Mouse (Mus musculus) neural tube, embryonic 14.5 days (tissue): ENCODE measurements around the gene Hepacam2. TPM values are rescaled to one million over a fixed set of nuclear protein-coding genes. Genes with fewer than 3 reads are reported as not detected.
A peak's percentile ranks its signal among the peaks of the same experiment; 100 is the strongest.
"Not testable (repeated sequence)": the region's sequence is repeated elsewhere in the genome, so short reads cannot be mapped to it uniquely, and the experiment has no call there.

ENCODE experiments used
- ATAC-seq: fragments of 200-750 bp; cut with Nextera tagmentation; 2 replicates; pipeline ENCODE4 v1.8.0; 2017; ENCODE audit warnings: low read depth, mild to moderate bottlenecking, moderate TSS enrichment, moderate library complexity
- H3K27ac ChIP-seq: fragments of 300-500 bp; sonication (generic); 2 replicates; pipeline ENCODE4 v1.5.1; 2014; ENCODE audit warnings: low read depth, mild to moderate bottlenecking, control low read depth, low read length, moderate library complexity, mixed read lengths
- H3K27me3 ChIP-seq: fragments of 300-500 bp; sonication (generic); 2 replicates; pipeline ENCODE4 v1.6.1; 2014; ENCODE audit warnings: low read length; ENCODE audit not compliant: control insufficient read depth, insufficient read depth
- H3K36me3 ChIP-seq: fragments of 300-500 bp; sonication (generic); 2 replicates; pipeline ENCODE4 v1.6.1; 2014; ENCODE audit warnings: low read length, mixed read lengths; ENCODE audit not compliant: control insufficient read depth, insufficient read depth
- H3K4me1 ChIP-seq: fragments of 300-500 bp; sonication (generic); 2 replicates; pipeline ENCODE4 v1.6.1; 2014; ENCODE audit warnings: low read length; ENCODE audit not compliant: control insufficient read depth, insufficient read depth
- H3K4me2 ChIP-seq: fragments of 300-500 bp; sonication (generic); 2 replicates; pipeline ENCODE4 v1.6.1; 2014; ENCODE audit warnings: mild to moderate bottlenecking, low read depth, low read length, control low read depth
- H3K4me3 ChIP-seq: fragments of 300-500 bp; sonication (generic); 2 replicates; pipeline ENCODE4 v1.5.1; 2014; ENCODE audit warnings: low read depth, low read length, control low read depth, mixed read lengths
- H3K9ac ChIP-seq: fragments of 300-500 bp; sonication (generic); replicated peaks from 2 replicates; pipeline ENCODE4 v1.6.1; 2014; ENCODE audit warnings: low read depth, mild to moderate bottlenecking, control low read depth, low read length, mixed read lengths
- H3K9me3 ChIP-seq: fragments of 300-500 bp; sonication (generic); 2 replicates; pipeline ENCODE4 v1.6.1; 2016; ENCODE audit warnings: low read length; ENCODE audit not compliant: control insufficient read depth
- WGBS: fragments of 180-500 bp; shearing (Covaris S2); extraction: QIAGEN DNeasy Blood & Tissue Kit; methylation state at CpG from one replicate; pipeline ENCODE4 v1.1.7; 2014; 5-methylcytosine and 5-hydroxymethylcytosine counted together
- polyA plus RNA-seq: library from polyadenylated mRNA; unstranded; fragments of >200 nt; fragmentation: Nextera tagmentation; extraction: Ambion mirVana; gene quantifications from 2 replicates; pipeline ENCODE4 v1.2.1, GENCODE M21; 2014

Hepacam2 gene
- polyA plus RNA-seq, 1 experiment from 2014 or later, result 1.2 TPM

DNA sequence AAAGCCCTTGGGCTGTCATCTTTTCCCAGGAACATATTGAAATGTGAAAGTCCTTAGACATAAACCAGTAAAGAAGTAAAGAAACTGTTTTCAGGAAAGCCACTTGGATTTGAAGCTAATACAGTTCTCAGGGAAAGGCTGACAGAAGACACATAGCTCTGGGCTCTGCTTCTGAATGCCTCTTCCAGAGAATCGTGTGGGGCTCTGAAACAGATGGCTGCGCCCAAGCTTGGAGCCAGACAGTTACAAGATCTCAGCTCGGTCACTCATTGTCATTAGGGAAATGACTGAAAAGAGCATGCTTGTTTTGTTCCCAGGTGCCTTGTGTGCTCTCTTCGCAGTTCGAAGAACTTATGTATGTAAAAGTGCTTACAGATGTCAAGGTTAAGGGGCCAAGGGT is 43.7 kb downstream of the Hepacam2 start:
- Histone ChIP-seq H3K27me3 (no peaks in the 10 kb centered on the region), H3K4me2 (no peak overlapping the region), H3K4me3 (no peak overlapping the region), H3K9me3 (no peaks in the 10 kb centered on the region), H3K4me1 (no peaks in the 10 kb centered on the region), H3K9ac (no peak overlapping the region), H3K36me3 (no peaks in the 10 kb centered on the region), H3K27ac (no peak overlapping the region)
- 63% methylated on average over 5 of the region's 5 CpGs for WGBS
- no peak for ATAC-seq

- H3K9me3 ChIP-seq, result no peaks in the 10 kb centered on the region
- no peak overlapping the region for H3K4me3 ChIP-seq
- H3K9ac ChIP-seq, result no peak overlapping the region
- no peaks in the 10 kb centered on the region for H3K27me3 ChIP-seq
- no peaks in the 10 kb centered on the region for H3K36me3 ChIP-seq
- no peaks in the 10 kb centered on the region for H3K4me1 ChIP-seq
- H3K4me2 ChIP-seq, result no peak overlapping the region
- H3K27ac ChIP-seq, result no peak overlapping the region
- 6% methylated on average over 5 of the region's 5 CpGs for WGBS
- ATAC-seq, result peak; percentile 92
Observed at GRCm38 (mm10) chr6:3447404-3447803, 50.7 kb downstream of the Hepacam2 start.

DNA sequence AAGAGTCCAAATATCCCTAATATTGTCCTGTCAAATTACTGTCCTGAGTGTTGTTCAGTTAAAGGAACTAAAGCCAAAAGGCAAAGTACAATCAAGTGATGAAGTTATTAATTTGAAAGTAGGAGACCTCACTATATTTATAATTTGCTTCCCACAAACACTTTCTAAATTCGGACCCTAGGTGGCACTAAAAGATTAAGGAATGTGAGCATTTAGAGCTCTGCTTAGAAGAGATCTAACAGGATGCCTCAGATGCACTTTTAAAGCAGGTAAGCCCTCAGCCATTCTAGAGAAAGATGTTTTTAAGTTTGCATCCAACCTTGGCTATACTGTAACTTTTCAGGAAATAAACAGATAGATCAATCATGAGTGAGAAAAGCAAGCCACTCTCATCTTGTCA is 54.2 kb downstream of the Hepacam2 start:
- Histone ChIP-seq H3K4me3 (no peak overlapping the region), H3K4me1 (no peaks in the 10 kb centered on the region), H3K36me3 (no peaks in the 10 kb centered on the region), H3K9me3 (no peaks in the 10 kb centered on the region), H3K9ac (no peak overlapping the region), H3K27me3 (no peaks in the 10 kb centered on the region), H3K27ac (no peak overlapping the region), H3K4me2 (no peak overlapping the region)
- no peak for ATAC-seq
- 29% methylated on average over 1 of the region's 1 CpGs for WGBS

DNA sequence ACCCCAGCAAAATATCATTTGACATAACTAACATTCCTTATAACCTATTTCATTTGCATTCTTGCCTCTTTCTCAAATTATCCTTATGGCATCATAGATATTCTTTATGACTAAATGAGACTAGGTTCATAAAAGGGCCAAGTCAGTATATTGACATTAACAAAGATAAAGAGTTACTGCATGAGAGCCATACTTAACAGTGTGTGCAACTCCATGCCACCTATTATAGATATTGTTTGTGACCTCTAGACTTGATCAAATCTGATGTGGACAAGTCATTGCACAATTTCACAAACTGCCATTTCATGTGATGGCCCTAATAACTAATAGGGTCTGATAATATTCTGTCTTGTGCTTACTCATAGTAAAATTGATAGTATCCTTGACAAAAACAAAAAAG is 62.0 kb downstream of the Hepacam2 start:
- Histone ChIP-seq H3K9ac (no peak overlapping the region), H3K27ac (no peak overlapping the region), H3K4me3 (no peak overlapping the region), H3K27me3 (no peaks in the 10 kb centered on the region), H3K4me2 (no peak overlapping the region), H3K9me3 (no peaks in the 10 kb centered on the region), H3K4me1 (no peaks in the 10 kb centered on the region), H3K36me3 (no peaks in the 10 kb centered on the region)
- ATAC-seq, result no peak

- 82% methylated on average over 2 of the region's 2 CpGs for WGBS
- H3K36me3 ChIP-seq, ATAC-seq, H3K4me2 ChIP-seq, H3K9me3 ChIP-seq, H3K27ac ChIP-seq, H3K9ac ChIP-seq, H3K27me3 ChIP-seq, H3K4me3 ChIP-seq, H3K4me1 ChIP-seq: not testable (repeated sequence)
Observed at GRCm38 (mm10) chr6:3430976-3431375, 67.1 kb downstream of the Hepacam2 start.

GRCm38 (mm10) chr6:3427047-3427446 is 71.1 kb downstream of the Hepacam2 start:
- H3K27ac ChIP-seq, result no peak overlapping the region
- WGBS, result 87% methylated on average over 1 of the region's 1 CpGs
- no peaks in the 10 kb centered on the region for H3K9me3 ChIP-seq
- H3K36me3 ChIP-seq, result no peaks in the 10 kb centered on the region
- H3K4me1 ChIP-seq, result no peaks in the 10 kb centered on the region
- H3K9ac ChIP-seq, result no peak overlapping the region
- H3K4me2 ChIP-seq, result no peak overlapping the region
- H3K4me3 ChIP-seq, result no peak overlapping the region
- no peak for ATAC-seq
- H3K27me3 ChIP-seq, result no peaks in the 10 kb centered on the region

- H3K9ac ChIP-seq, H3K27me3 ChIP-seq, H3K4me2 ChIP-seq, H3K27ac ChIP-seq, H3K4me1 ChIP-seq, H3K9me3 ChIP-seq, H3K36me3 ChIP-seq, H3K4me3 ChIP-seq, ATAC-seq: not testable (repeated sequence)
Observed at GRCm38 (mm10) chr6:3425333-3425732, 72.8 kb downstream of the Hepacam2 start.

DNA sequence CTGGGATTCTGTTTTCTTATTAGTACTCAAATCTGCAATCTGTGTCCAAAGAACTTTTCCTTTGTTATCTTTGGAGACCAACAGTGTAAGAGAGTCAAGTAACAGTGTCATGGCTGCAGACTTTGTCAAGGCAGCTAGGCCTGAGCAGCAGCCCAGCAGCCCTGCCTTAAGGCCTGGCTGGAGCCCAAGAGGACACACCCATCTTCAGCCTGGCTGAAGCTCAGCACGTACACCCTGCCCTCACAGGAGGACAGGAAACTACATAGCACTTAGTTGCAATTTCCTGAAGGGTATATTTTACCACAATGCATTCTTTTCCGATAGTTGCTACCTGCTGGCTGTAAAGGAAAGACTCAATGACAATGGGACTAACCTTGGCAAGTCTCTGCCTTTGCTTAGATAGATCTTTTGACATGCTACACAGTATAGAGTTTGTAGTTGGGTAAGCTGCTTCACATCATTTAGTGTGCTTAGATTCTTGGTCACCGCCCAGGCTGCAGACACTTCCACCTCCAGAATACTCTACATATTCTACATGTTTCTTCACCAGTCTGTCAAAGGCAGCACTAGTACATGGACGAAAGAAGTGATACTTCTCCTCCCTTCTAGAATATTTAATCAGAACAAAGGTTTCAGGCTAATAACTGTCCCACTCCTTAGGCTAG is 73.4 kb downstream of the Hepacam2 start:
- not testable (repeated sequence) for H3K27me3 ChIP-seq, H3K36me3 ChIP-seq, H3K4me1 ChIP-seq, H3K9me3 ChIP-seq, ATAC-seq, H3K9ac ChIP-seq, H3K4me3 ChIP-seq, H3K27ac ChIP-seq, H3K4me2 ChIP-seq
- WGBS, result 40% methylated on average over 1 of the region's 4 CpGs
